Mouse (Mus musculus): ENCODE results near the gene Bmp4.

DNA sequence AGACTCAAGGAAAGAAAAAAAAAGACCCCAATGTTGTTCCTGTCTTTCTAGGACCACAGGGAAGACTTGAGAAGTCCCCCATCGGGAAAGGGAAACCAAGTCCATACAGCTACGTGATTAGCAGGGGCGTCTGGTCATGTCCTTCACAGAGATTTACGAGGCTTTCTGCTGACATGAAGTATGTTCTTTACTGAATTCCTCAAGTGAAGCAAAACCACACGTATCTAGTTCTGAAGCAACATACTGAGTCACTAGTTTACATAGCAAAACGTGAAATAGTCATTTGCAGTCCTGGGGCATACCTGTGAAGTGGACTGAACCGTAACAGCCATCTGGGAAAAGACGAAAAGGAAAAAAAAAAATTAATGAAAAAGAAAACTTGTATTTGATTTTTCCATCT is 32.8 kb downstream of the Bmp4 start:
- TF ChIP-seq POLR2A (IDR thresholded peaks at IDR 0.05; ENCODE audit: low read depth, low read length), result no peak
- no peak for TF ChIP-seq CTCF (IDR thresholded peaks at IDR 0.05; ENCODE audit: extremely low read depth, insufficient read depth, insufficient read length, insufficient replicate concordance)
